Mouse (Mus musculus) C2C12 (cell line): ENCODE measurements around the gene Oxct2b. TPM values are rescaled to one million over a fixed set of nuclear protein-coding genes. Genes with fewer than 3 reads are reported as not detected.
"Not testable (repeated sequence)": the region's sequence is repeated elsewhere in the genome, so short reads cannot be mapped to it uniquely, and the experiment has no call there.

Source experiments
- H3K27me3 ChIP-seq: one replicate; pipeline ENCODE4 v1.6.1; 2011; ENCODE audit not compliant: control insufficient read depth, insufficient read depth, insufficient read length
- H3K36me3 ChIP-seq: one replicate; pipeline ENCODE4 v1.6.1; 2011; ENCODE audit not compliant: control insufficient read depth, insufficient read depth
- H3K4me3 ChIP-seq: one replicate; pipeline ENCODE4 v1.5.1; 2011; ENCODE audit warnings: mild to moderate bottlenecking, control low read depth; ENCODE audit not compliant: poor library complexity, insufficient read depth, severe bottlenecking
- H3K79me2 ChIP-seq: one replicate; pipeline ENCODE4 v1.6.1; 2011; ENCODE audit not compliant: control insufficient read depth, insufficient read depth
- H3K79me3 ChIP-seq: one replicate; pipeline ENCODE4 v1.6.1; 2011; ENCODE audit warnings: low read depth, control low read depth
- H3ac ChIP-seq: one replicate; pipeline ENCODE3; 2011; ENCODE audit warnings: low read depth; ENCODE audit not compliant: control insufficient read depth, insufficient read length
- CEBPB ChIP-seq: IDR thresholded peaks from one replicate; pipeline ENCODE4 v1.6.1; 2011; ENCODE audit warnings: low read depth, mild to moderate bottlenecking, control low read depth, moderate library complexity
- CTCF ChIP-seq: IDR thresholded peaks from one replicate; pipeline ENCODE4 v1.5.1; 2011; ENCODE audit not compliant: control insufficient read depth, insufficient read depth, insufficient read length
- FOSL1 ChIP-seq: IDR thresholded peaks from one replicate; pipeline ENCODE4 v1.8.0; 2011; ENCODE audit warnings: mild to moderate bottlenecking, low read length; ENCODE audit not compliant: poor library complexity, insufficient read depth, severe bottlenecking
- MAX ChIP-seq: IDR thresholded peaks from one replicate; pipeline ENCODE4 v1.6.1; 2011; ENCODE audit warnings: mild to moderate bottlenecking, control low read depth
- MYOD1 ChIP-seq: IDR thresholded peaks from one replicate; pipeline ENCODE4 v1.6.1; 2011; ENCODE audit warnings: low read depth; ENCODE audit not compliant: control insufficient read depth, insufficient read length
- MYOG ChIP-seq: IDR thresholded peaks from one replicate; pipeline ENCODE4 v1.6.1; 2011; ENCODE audit not compliant: control insufficient read depth, insufficient read length; ENCODE audit errors: extremely low read depth
- USF1 ChIP-seq: IDR thresholded peaks from one replicate; pipeline ENCODE4 v1.6.1; 2011; ENCODE audit warnings: low read depth, mild to moderate bottlenecking, control low read depth, moderate library complexity
- polyA plus RNA-seq: library from polyadenylated mRNA; unstranded; fragments of >200 nt; fragmentation: generic; extraction: Trizol; gene quantifications from one replicate; pipeline ENCODE4 v1.2.1, GENCODE M21; 2012; ENCODE audit warnings: missing spikeins

The Oxct2b gene
- polyA plus RNA-seq, 1 experiment = not detected

GRCm38 (mm10) chr4:123152976-123153375 lies 36.9 kb downstream of the Oxct2b start:
- Histone ChIP-seq H3K4me3 (no peak overlapping the region), H3K36me3 (no peaks in the 10 kb centered on the region), H3K79me2 (no peaks in the 10 kb centered on the region), H3K79me3 (no peaks in the 10 kb centered on the region), H3ac (no peak overlapping the region), H3K27me3 (peaks cover 11% of the 10 kb centered on the region)
- TF ChIP-seq USF1 = no peak
- TF ChIP-seq FOSL1 = no peak
- no peak for TF ChIP-seq MYOD1
- TF ChIP-seq CTCF = no peak

GRCm38 (mm10) chr4:123155004-123155403 lies 38.9 kb downstream of the Oxct2b start:
- H3ac ChIP-seq = no peak overlapping the region
- H3K27me3 ChIP-seq = peaks cover 20% of the 10 kb centered on the region
- H3K79me3 ChIP-seq = no peaks in the 10 kb centered on the region
- H3K36me3 ChIP-seq = no peaks in the 10 kb centered on the region
- H3K79me2 ChIP-seq = no peaks in the 10 kb centered on the region
- no peak overlapping the region for H3K4me3 ChIP-seq
- no peak for TF ChIP-seq MYOD1
- TF ChIP-seq MYOG = no peak
- no peak for TF ChIP-seq CTCF
- TF ChIP-seq FOSL1 = no peak
- TF ChIP-seq USF1 = no peak
- TF ChIP-seq MAX = no peak
- TF ChIP-seq CEBPB = no peak

GRCm38 (mm10) chr4:123155427-123155826 lies 39.4 kb downstream of the Oxct2b start:
- Histone ChIP-seq H3K79me3 (no peaks in the 10 kb centered on the region), H3K4me3 (no peak overlapping the region), H3K27me3 (peaks cover 23% of the 10 kb centered on the region), H3K36me3 (no peaks in the 10 kb centered on the region), H3ac (no peak overlapping the region), H3K79me2 (no peaks in the 10 kb centered on the region)
- TF ChIP-seq USF1 (no peak), FOSL1 (no peak), MYOD1 (no peak), MAX (no peak)

GRCm38 (mm10) chr4:123155840-123156239 lies 39.8 kb downstream of the Oxct2b start:
- no peaks in the 10 kb centered on the region for H3K79me2 ChIP-seq
- no peak for TF ChIP-seq MYOG
- TF ChIP-seq CEBPB = no peak
- no peak for TF ChIP-seq CTCF
- TF ChIP-seq FOSL1 = no peak
- TF ChIP-seq USF1 = no peak
- no peak for TF ChIP-seq MYOD1
- TF ChIP-seq MAX = no peak
- H3K4me3 ChIP-seq = no peak overlapping the region
- H3K27me3 ChIP-seq = peaks cover 27% of the 10 kb centered on the region
- H3ac ChIP-seq = no peak overlapping the region
- H3K79me3 ChIP-seq = no peaks in the 10 kb centered on the region
- no peaks in the 10 kb centered on the region for H3K36me3 ChIP-seq

- Histone ChIP-seq H3K79me3 (no peaks in the 10 kb centered on the region), H3ac (no peak overlapping the region), H3K4me3 (no peak overlapping the region), H3K36me3 (no peaks in the 10 kb centered on the region), H3K79me2 (no peaks in the 10 kb centered on the region), H3K27me3 (peaks cover 32% of the 10 kb centered on the region)
- TF ChIP-seq CEBPB (no peak), FOSL1 (no peak), MAX (no peak)
Observed at GRCm38 (mm10) chr4:123160571-123160970, 44.5 kb downstream of the Oxct2b start.

- not testable (repeated sequence) for H3ac ChIP-seq, H3K4me3 ChIP-seq, H3K79me2 ChIP-seq, H3K36me3 ChIP-seq, H3K79me3 ChIP-seq
- H3K27me3 ChIP-seq = peaks cover 32% of the 10 kb centered on the region
Observed at GRCm38 (mm10) chr4:123161251-123161650, 45.2 kb downstream of the Oxct2b start.

GRCm38 (mm10) chr4:123162305-123162917 lies 46.3 kb downstream of the Oxct2b start:
- Histone ChIP-seq H3ac (no peak overlapping the region), H3K79me3 (no peaks in the 10 kb centered on the region)
- no peak for TF ChIP-seq CEBPB
- no peak for TF ChIP-seq USF1
- TF ChIP-seq MYOG = no peak
- TF ChIP-seq MAX = no peak
- TF ChIP-seq FOSL1 = no peak
- TF ChIP-seq MYOD1 = no peak
- no peak for TF ChIP-seq CTCF

More at GRCm38 (mm10) chr4:123162305-123162917, 46.3 kb downstream of the Oxct2b start:
- no peaks in the 10 kb centered on the region for H3K79me2 ChIP-seq
- peaks cover 32% of the 10 kb centered on the region for H3K27me3 ChIP-seq
- no peaks in the 10 kb centered on the region for H3K36me3 ChIP-seq
- no peak overlapping the region for H3K4me3 ChIP-seq
